17 mouse cellular contexts compared by ENCODE assay signal in genomic region chr7:38054246-38054645, GRCm38 (mm10). TPM values are rescaled to one million over a fixed set of nuclear protein-coding genes. Genes with fewer than 3 reads are reported as not detected.
DNase-seq lines count a peak whose midpoint lies in the region; TF ChIP-seq lines count a peak whose summit lies in the region.
"Had no signal": no experiment of that assay in that cellular context is flagged by ENCODE, and none has a peak within 500 bp of the region (broad histone marks: within the 10 kb centered on the region; RNA-seq: fewer than 3 reads in every experiment).

No protein-coding gene starts in this region.

- H3K27me3 ChIP-seq in MEL (ENCODE audit: control insufficient read depth in 1 of 2, insufficient read depth in 2 of 2, low read length in 2 of 2): peaks cover 0 to 3% of the 10 kb centered on the region in 2 experiments; a peak in 2 of 4 replicates
- H3K27me3 ChIP-seq: forebrain, embryonic 13.5 days; hindbrain, embryonic 12.5 days; hindbrain, embryonic 15.5 days had no signal

- H3K9ac ChIP-seq in MEL (ENCODE audit: control insufficient read depth, low read depth, low read length, poor library complexity, severe bottlenecking): no peak overlapping the region
- H3K9ac ChIP-seq: forebrain, embryonic 13.5 days; hindbrain, embryonic 12.5 days; hindbrain, embryonic 15.5 days had no signal

- H3K27ac ChIP-seq in left cerebral cortex, adult 2 months: no peak overlapping the region
- no peak overlapping the region for H3K27ac ChIP-seq in MEL (ENCODE audit: control insufficient read depth, low read depth, low read length)
- H3K27ac ChIP-seq: forebrain, embryonic 10.5 days; forebrain, embryonic 13.5 days; heart, adult 2 months; hindbrain, embryonic 12.5 days; hindbrain, embryonic 15.5 days had no signal

- TF ChIP-seq EP300 in MEL (IDR thresholded peaks at IDR 0.05; ENCODE audit: low read depth in 1 of 2, low read length in 2 of 2): no peak

- DNase-seq in left cerebral cortex, postnatal 4 days: peak; percentile 41
- no peak for DNase-seq in left cerebral cortex, adult 2 months (ENCODE audit: extremely low spot score in 1 of 2, low spot score in 2 of 2)
- DNase-seq in thymus, postnatal 25 days: peak; percentile 12
- DNase-seq in thymus, postnatal 14 days: no peak
- peak; percentile 51 for DNase-seq in MEL (ENCODE audit: low read depth, low spot score)
- DNase-seq in heart, adult 8-10 months (ENCODE audit: low spot score): no peak
- DNase-seq: adrenal gland, adult 2 months; adrenal gland, postnatal 14 days; cerebellum, adult 11-12 months; cerebellum, adult 8-10 months; gastrocnemius, postnatal 10 days; gastrocnemius, postnatal 36 days; heart, adult 2 months had no signal

- TF ChIP-seq POLR2A in MEL (IDR thresholded peaks at IDR 0.05; ENCODE audit: control insufficient read depth in 1 of 2, insufficient read depth in 1 of 2, low read depth in 1 of 2, low read length in 2 of 2, poor library complexity in 1 of 2): no peak

- H3K36me3 ChIP-seq in MEL (ENCODE audit: control insufficient read depth in 1 of 2, insufficient read depth in 2 of 2, low read length in 2 of 2): no peaks in the 10 kb centered on the region
- H3K36me3 ChIP-seq: forebrain, embryonic 10.5 days; hindbrain, embryonic 12.5 days; hindbrain, embryonic 15.5 days had no signal

- TF ChIP-seq RAD21 in MEL (IDR thresholded peaks at IDR 0.05; ENCODE audit: low read depth, low read length): no peak

- no peaks in the 10 kb centered on the region for H3K9me3 ChIP-seq in MEL (replicated peaks; ENCODE audit: insufficient read depth, low read length)
- H3K9me3 ChIP-seq: forebrain, embryonic 10.5 days; forebrain, embryonic 13.5 days; hindbrain, embryonic 12.5 days; hindbrain, embryonic 15.5 days had no signal

- H3K4me3 ChIP-seq in left cerebral cortex, adult 2 months: no peak overlapping the region
- H3K4me3 ChIP-seq in MEL (ENCODE audit: control insufficient read depth in 1 of 2, insufficient read depth in 1 of 2, low read depth in 2 of 2, low read length in 2 of 2): no peak overlapping the region
- H3K4me3 ChIP-seq: forebrain, embryonic 10.5 days; forebrain, embryonic 13.5 days; heart, adult 2 months; hindbrain, embryonic 12.5 days; hindbrain, embryonic 15.5 days had no signal

- H3K79me2 ChIP-seq in MEL (ENCODE audit: control insufficient read depth, insufficient read depth, low read length, poor library complexity): no peaks in the 10 kb centered on the region

- intact Hi-C loops in left cerebral cortex, postnatal 4 days (cut with DNase I): no loop called here
- intact Hi-C loops in left cerebral cortex, adult 2 months (cut with DNase I): no loop called here

- no peak for TF ChIP-seq CTCF in left cerebral cortex, adult 2 months (IDR thresholded peaks at IDR 0.05)
- no peak for TF ChIP-seq CTCF in MEL (IDR thresholded peaks at IDR 0.05 in 2 of 3, conservative IDR thresholded peaks at IDR 0.05 in 1 of 3; ENCODE audit: control insufficient read depth in 1 of 3, insufficient read depth in 1 of 3, low read depth in 2 of 3, low read length in 3 of 3, poor library complexity in 1 of 3, severe bottlenecking in 1 of 3)

- 0 out of 4 replicates have a peak, but pooled peaks cover 0 to 6% of the 10 kb centered on the region in 2 experiments for H3K4me1 ChIP-seq in MEL (ENCODE audit: control insufficient read depth in 1 of 2, insufficient read depth in 2 of 2, low read length in 2 of 2)
- H3K4me1 ChIP-seq: forebrain, embryonic 13.5 days; hindbrain, embryonic 15.5 days had no signal

TF ChIP-seq in MEL, 35 proteins besides CTCF, POLR2A, EP300 and RAD21:
- no peak for TF ChIP-seq ETS1 (IDR thresholded peaks at IDR 0.05; ENCODE audit: low read depth, low read length)
- no peak for TF ChIP-seq NELFE (IDR thresholded peaks at IDR 0.05; ENCODE audit: low read depth, low read length)
- TF ChIP-seq POLR2AphosphoS5 (IDR thresholded peaks at IDR 0.05; ENCODE audit: borderline replicate concordance, low read depth, low read length): no peak
- no peak for TF ChIP-seq GABPA (IDR thresholded peaks at IDR 0.05; ENCODE audit: low read depth, low read length)
- no peak for TF ChIP-seq JUND (IDR thresholded peaks at IDR 0.05; ENCODE audit: low read depth, low read length)
- no peak for TF ChIP-seq CHD1 (IDR thresholded peaks at IDR 0.05; ENCODE audit: low read depth, low read length)
- TF ChIP-seq MAZ (IDR thresholded peaks at IDR 0.05; ENCODE audit: low read depth, low read length): no peak
- TF ChIP-seq ZKSCAN1 (IDR thresholded peaks at IDR 0.05; ENCODE audit: low read depth, low read length): no peak
- no peak for TF ChIP-seq ZNF384 (IDR thresholded peaks at IDR 0.05; ENCODE audit: low read depth, low read length)
- no peak for TF ChIP-seq KAT2A (conservative IDR thresholded peaks at IDR 0.05; ENCODE audit: low read depth, low read length)
- no peak for TF ChIP-seq BHLHE40 (IDR thresholded peaks at IDR 0.05; ENCODE audit: borderline replicate concordance, low read depth, low read length)
- TF ChIP-seq RCOR1 (IDR thresholded peaks at IDR 0.05; ENCODE audit: low read depth, low read length): no peak
- TF ChIP-seq MAFK (IDR thresholded peaks at IDR 0.05; ENCODE audit: borderline replicate concordance, low read depth, low read length): no peak
- TF ChIP-seq TCF12 (IDR thresholded peaks at IDR 0.05; ENCODE audit: low read depth, low read length): no peak

RNA-seq across cellular contexts. Expression of gene Uri1, which starts 30.9 kb away (rescaled TPM):
- total RNA-seq in left cerebral cortex, postnatal 4 days (2021): 10 to 100 TPM; 39.7 to 45.7 TPM
- 10 to 100 TPM; 39.2 to 51.4 TPM for total RNA-seq in left cerebral cortex, adult 2 months (2021)
- 28.4 and 29.2 TPM in 2 replicates for total RNA-seq in MEL (2012; rRNA removed)
- 10 to 100 TPM in 1 of 2 experiments, not detected in 1; 36.0 TPM for polyA plus RNA-seq in MEL (2012; ENCODE audit: insufficient read depth in 1 of 2, insufficient read length in 2 of 2, low read depth in 1 of 2, low replicate concordance in 2 of 2, missing spikeins in 1 of 2)
- total RNA-seq in heart, adult 8-10 months (2022): 10 to 100 TPM; 14.2 to 25.3 (median 16.6) TPM

RNA-seq across cellular contexts. Expression of gene Ccne1, which starts 53.1 kb away (rescaled TPM):
- total RNA-seq in left cerebral cortex, postnatal 4 days (2021): 1 to 10 TPM; 8.7 to 8.8 TPM
- 10 to 100 TPM; 20.0 to 21.8 TPM for total RNA-seq in left cerebral cortex, adult 2 months (2021)
- total RNA-seq in MEL (2012; rRNA removed): 48.5 and 53.1 TPM in 2 replicates
- polyA plus RNA-seq in MEL (2012; ENCODE audit: insufficient read depth in 1 of 2, insufficient read length in 2 of 2, low read depth in 1 of 2, low replicate concordance in 2 of 2, missing spikeins in 1 of 2): 100 to 1,000 TPM in 1 of 2 experiments, 10 to 100 TPM in 1; 78.0 to 321 TPM
- total RNA-seq in heart, adult 8-10 months (2022): 1 to 10 TPM in 3 of 4 experiments, under 1 TPM in 1; 0.95 to 2.2 (median 1.7) TPM

Comparison
In these comparisons a context has a peak if more than half of its experiments do, and no peak if none do; other contexts are left out.
1. DNase-seq: peak in left cerebral cortex, postnatal 4 days (single experiment), thymus, postnatal 25 days (single experiment) and MEL (single experiment); none in left cerebral cortex, adult 2 months (0 of 2), thymus, postnatal 14 days (single experiment) and heart, adult 8-10 months (single experiment).